Mouse (Mus musculus) embryonic facial prominence, embryonic 12.5 days (tissue): Measurements from ENCODE around the gene Wnt10b. TPM values are rescaled to one million over a fixed set of nuclear protein-coding genes. Genes with fewer than 3 reads are reported as not detected.

Source experiments
- ATAC-seq: fragments of 200-750 bp; cut with Nextera tagmentation; 2 replicates; pipeline ENCODE4 v1.8.0; 2017; ENCODE audit not compliant: insufficient number of reproducible peaks, insufficient read depth, low FRiP score, low TSS enrichment
- H3K27ac ChIP-seq: fragments of 300-500 bp; sonication (generic); 2 replicates; pipeline ENCODE4 v1.5.1; 2016; ENCODE audit warnings: mild to moderate bottlenecking
- H3K27me3 ChIP-seq: fragments of 300-500 bp; sonication (generic); 2 replicates; pipeline ENCODE4 v1.6.1; 2016; ENCODE audit warnings: mild to moderate bottlenecking, moderate library complexity
- H3K36me3 ChIP-seq: fragments of 300-500 bp; sonication (generic); 2 replicates; pipeline ENCODE4 v1.6.1; 2016; ENCODE audit warnings: mild to moderate bottlenecking
- H3K4me1 ChIP-seq: fragments of 300-500 bp; sonication (generic); 2 replicates; pipeline ENCODE4 v1.6.1; 2016
- H3K4me2 ChIP-seq: fragments of 300-500 bp; sonication (generic); replicated peaks from 2 replicates; pipeline ENCODE4 v1.6.1; 2016; ENCODE audit warnings: mild to moderate bottlenecking, moderate library complexity
- H3K4me3 ChIP-seq: fragments of 300-500 bp; sonication (generic); 2 replicates; pipeline ENCODE4 v1.5.1; 2016; ENCODE audit warnings: mild to moderate bottlenecking
- H3K9ac ChIP-seq: fragments of 300-500 bp; sonication (generic); 2 replicates; pipeline ENCODE4 v1.6.1; 2016; ENCODE audit warnings: mild to moderate bottlenecking, moderate library complexity
- H3K9me3 ChIP-seq: fragments of 300-500 bp; sonication (generic); 2 replicates; pipeline ENCODE4 v1.6.1; 2016; ENCODE audit warnings: mild to moderate bottlenecking, moderate library complexity
- WGBS: fragments of 180-500 bp; shearing (Covaris S2); methylation state at CpG from one replicate; pipeline ENCODE4 v1.1.7; 2016; 5-methylcytosine and 5-hydroxymethylcytosine counted together
- polyA plus RNA-seq: library from polyadenylated mRNA; unstranded; fragments of >200 nt; fragmentation: Nextera tagmentation; extraction: Ambion mirVana; gene quantifications from 2 replicates; pipeline ENCODE4 v1.2.1, GENCODE M21; 2016

Gene Wnt10b
- polyA plus RNA-seq, 1 experiment from 2014 or later: 1.7 TPM

DNA sequence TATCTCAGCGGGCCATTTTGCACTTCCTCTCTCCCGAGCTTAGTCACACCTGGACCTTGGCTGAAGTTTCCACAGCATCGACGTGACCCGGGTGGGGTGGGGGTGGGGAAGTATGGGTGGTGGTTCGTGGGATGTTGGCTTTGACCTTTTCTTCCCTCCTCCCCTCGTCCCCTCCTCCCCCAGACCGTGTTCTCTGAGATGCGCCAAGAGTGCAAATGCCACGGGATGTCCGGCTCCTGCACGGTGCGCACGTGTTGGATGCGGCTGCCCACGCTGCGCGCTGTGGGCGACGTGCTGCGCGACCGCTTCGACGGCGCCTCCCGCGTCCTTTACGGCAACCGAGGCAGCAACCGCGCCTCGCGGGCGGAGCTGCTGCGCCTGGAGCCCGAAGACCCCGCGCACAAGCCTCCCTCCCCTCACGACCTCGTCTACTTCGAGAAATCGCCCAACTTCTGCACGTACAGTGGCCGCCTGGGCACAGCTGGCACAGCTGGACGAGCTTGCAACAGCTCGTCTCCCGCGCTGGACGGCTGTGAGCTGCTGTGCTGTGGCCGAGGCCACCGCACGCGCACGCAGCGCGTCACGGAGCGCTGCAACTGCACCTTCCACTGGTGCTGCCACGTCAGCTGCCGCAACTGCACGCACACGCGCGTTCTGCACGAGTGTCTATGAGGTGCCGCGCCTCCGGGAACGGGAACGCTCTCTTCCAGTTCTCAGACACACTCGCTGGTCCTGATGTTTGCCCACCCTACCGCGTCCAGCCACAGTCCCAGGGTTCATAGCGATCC, 14.5 kb upstream of the Wnt10b start:
- Histone ChIP-seq H3K4me2 (peak overlapping the region; percentile 45), H3K4me3 (peak overlapping the region; percentile 30), H3K27me3 (peaks cover 100% of the 10 kb centered on the region), H3K9me3 (no peaks in the 10 kb centered on the region), H3K27ac (no peak overlapping the region), H3K36me3 (no peaks in the 10 kb centered on the region), H3K9ac (no peak overlapping the region), H3K4me1 (peaks cover 20% of the 10 kb centered on the region)
- no peak for ATAC-seq
- WGBS: 3% methylated on average over 75 of the region's 75 CpGs

DNA sequence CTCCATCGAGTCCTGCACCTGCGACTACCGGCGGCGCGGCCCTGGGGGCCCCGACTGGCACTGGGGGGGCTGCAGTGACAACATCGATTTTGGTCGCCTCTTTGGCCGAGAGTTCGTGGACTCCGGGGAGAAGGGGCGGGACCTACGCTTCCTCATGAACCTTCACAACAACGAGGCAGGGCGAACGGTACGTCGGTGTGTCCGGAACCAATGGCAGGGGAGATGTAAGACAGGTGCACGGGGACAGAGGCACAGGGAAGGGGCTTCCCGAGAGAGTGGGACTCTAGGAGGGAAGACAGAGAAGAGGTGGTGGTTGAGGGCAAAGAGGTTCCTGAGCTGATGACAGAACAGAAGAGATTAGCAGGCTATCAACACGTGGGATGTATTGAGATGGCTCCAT, 13.8 kb upstream of the Wnt10b start:
- no peak for ATAC-seq
- Histone ChIP-seq H3K4me2 (no peak overlapping the region; the same call in 1 of the 2 replicates), H3K9me3 (no peaks in the 10 kb centered on the region), H3K27ac (no peak overlapping the region), H3K4me3 (0 out of 2 replicates have a peak overlapping the region, but pooled peaks have one; percentile 14), H3K4me1 (peaks cover 20% of the 10 kb centered on the region), H3K9ac (no peak overlapping the region), H3K36me3 (no peaks in the 10 kb centered on the region), H3K27me3 (peaks cover 96% of the 10 kb centered on the region)
- WGBS: 1% methylated on average over 23 of the region's 23 CpGs

DNA sequence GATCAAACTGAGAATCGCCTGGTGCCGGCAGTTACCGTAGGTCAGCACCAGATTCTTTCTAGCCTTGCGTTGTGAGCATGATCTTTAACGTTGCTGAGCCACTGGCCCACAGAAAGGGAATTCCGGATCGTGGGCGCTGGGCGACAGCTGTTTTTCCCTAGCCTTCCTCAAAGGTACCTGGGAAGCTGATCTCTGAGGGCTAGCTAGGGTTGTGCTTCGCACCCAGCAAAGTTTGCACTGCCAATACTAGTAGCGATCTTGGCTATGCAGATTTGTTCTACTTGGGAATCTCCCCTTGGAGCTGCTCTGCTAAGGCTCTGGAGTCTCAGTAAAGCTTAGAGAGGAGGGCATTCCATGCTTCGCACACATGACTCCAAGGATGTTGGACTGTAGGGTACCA, 13.3 kb upstream of the Wnt10b start:
- Histone ChIP-seq H3K4me3 (peak overlapping the region; percentile 14; the same call in 1 of the 2 replicates), H3K9ac (no peak overlapping the region), H3K36me3 (no peaks in the 10 kb centered on the region), H3K4me1 (peaks cover 20% of the 10 kb centered on the region), H3K27me3 (peaks cover 93% of the 10 kb centered on the region), H3K4me2 (peak overlapping the region; percentile 16), H3K9me3 (no peaks in the 10 kb centered on the region), H3K27ac (no peak overlapping the region)
- ATAC-seq: no peak
- under 1% methylated on average over 12 of the region's 12 CpGs for WGBS

DNA sequence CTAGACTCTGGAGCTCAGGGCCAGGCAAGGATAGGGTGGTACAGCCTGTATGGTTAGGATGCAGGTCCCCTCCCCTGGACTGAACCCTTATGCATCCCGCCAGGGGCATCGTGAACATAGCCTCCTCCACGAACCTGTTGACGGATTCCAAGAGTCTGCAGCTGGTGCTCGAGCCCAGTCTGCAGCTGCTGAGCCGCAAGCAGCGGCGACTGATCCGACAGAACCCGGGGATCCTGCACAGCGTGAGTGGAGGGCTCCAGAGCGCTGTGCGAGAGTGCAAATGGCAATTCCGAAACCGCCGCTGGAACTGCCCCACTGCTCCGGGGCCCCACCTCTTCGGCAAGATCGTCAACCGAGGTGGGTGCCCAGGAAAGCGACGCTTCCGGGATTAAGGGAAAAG, 12.8 kb upstream of the Wnt10b start:
- WGBS: under 1% methylated on average over 23 of the region's 23 CpGs
- peak overlapping the region; percentile 16 for H3K4me2 ChIP-seq
- H3K9ac ChIP-seq: no peak overlapping the region

DNA sequence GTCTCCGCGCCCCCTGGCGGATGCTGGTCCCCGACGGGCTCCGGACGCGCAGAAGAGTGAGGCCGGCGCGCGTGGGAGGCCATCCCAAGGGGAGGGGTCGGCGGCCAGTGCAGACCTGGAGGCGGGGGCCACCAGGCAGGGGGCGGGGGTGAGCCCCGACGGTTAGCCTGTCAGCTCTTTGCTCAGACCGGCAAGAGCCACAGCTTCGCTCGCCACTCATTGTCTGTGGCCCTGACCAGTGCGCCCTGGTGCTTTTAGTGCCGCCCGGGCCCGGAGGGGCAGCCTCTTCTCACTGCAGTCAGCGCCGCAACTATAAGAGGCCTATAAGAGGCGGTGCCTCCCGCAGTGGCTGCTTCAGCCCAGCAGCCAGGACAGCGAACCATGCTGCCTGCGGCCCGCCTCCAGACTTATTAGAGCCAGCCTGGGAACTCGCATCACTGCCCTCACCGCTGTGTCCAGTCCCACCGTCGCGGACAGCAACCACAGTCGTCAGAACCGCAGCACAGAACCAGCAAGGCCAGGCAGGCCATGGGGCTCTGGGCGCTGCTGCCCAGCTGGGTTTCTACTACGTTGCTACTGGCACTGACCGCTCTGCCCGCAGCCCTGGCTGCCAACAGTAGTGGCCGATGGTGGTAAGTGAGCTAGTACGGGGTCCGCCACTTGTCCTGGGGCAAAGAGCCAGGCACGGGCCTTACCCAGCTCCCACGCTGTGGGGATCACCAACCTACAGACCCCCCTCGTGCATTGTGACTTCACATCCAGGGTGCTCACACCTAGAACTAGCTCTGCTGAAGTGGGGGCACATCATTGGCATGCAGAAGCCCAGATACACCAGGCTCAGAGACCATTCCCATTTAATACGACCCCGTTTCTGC, 11.9 kb upstream of the Wnt10b start, which contains the start of gene Wnt1:
Gene Wnt1 (plus strand): TSS at position 197 of the 875 bp plus-strand sequence.
- H3K9ac ChIP-seq: no peak within 1 kb of the TSS
- H3K27ac ChIP-seq: no peak within 1 kb of the TSS
- peak within 1 kb of the TSS; percentile 16; the same call in 1 of the 2 replicates for H3K4me2 ChIP-seq
- peaks cover 85% of the 10 kb centered on the region for H3K27me3 ChIP-seq
- H3K4me1 ChIP-seq: peaks cover 20% of the 10 kb centered on the region
- 2% methylated on average over 50 of the region's 51 CpGs for WGBS
- ATAC-seq: no peak
- no peaks in the 10 kb centered on the region for H3K9me3 ChIP-seq
- no peaks in the 10 kb centered on the region for H3K36me3 ChIP-seq
- 0 out of 2 replicates have a peak within 1 kb of the TSS, but pooled peaks have one; percentile 10 for H3K4me3 ChIP-seq

More for the DNA sequence above, 12.8 kb upstream of the Wnt10b start:
- Histone ChIP-seq H3K27me3 (peaks cover 88% of the 10 kb centered on the region), H3K27ac (no peak overlapping the region), H3K9me3 (no peaks in the 10 kb centered on the region), H3K4me3 (peak overlapping the region; percentile 10; the same call in 1 of the 2 replicates), H3K36me3 (no peaks in the 10 kb centered on the region), H3K4me1 (peaks cover 20% of the 10 kb centered on the region)
- ATAC-seq: no peak

DNA sequence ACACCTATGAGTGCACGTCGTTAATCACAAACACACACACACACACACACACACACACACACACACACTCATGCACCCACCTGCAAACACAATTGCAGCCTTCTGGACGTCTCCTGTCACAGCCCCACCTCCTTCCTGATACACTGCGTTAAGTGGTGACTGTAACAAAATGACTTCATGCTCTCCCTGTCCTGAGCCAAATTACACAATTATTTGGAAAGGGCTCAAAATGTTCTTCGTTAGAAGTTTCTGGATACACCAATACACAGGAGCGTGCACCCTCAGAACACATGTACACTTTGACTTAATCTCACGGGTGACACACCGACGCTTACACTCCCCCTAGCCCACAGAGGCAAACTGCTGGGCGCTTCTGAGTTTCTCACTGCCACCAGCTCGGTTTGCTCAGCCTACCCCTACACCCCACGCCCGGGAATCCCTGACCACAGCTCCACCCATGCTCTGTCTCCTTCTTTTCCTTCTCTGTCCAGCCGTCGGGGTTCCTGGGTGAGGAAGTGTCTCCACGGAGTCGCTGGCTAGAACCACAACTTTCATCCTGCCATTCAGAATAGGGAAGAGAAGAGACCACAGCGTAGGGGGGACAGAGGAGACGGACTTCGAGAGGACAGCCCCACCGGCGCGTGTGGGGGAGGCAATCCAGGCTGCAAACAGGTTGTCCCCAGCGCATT, 11.2 kb upstream of the Wnt10b start:
- Histone ChIP-seq H3K4me1 (peaks cover 20% of the 10 kb centered on the region), H3K27me3 (peaks cover 80% of the 10 kb centered on the region), H3K4me3 (no peak overlapping the region), H3K9me3 (no peaks in the 10 kb centered on the region), H3K27ac (no peak overlapping the region), H3K9ac (no peak overlapping the region), H3K36me3 (no peaks in the 10 kb centered on the region), H3K4me2 (no peak overlapping the region)
- no peak for ATAC-seq
- 10% methylated on average over 24 of the region's 24 CpGs for WGBS

DNA sequence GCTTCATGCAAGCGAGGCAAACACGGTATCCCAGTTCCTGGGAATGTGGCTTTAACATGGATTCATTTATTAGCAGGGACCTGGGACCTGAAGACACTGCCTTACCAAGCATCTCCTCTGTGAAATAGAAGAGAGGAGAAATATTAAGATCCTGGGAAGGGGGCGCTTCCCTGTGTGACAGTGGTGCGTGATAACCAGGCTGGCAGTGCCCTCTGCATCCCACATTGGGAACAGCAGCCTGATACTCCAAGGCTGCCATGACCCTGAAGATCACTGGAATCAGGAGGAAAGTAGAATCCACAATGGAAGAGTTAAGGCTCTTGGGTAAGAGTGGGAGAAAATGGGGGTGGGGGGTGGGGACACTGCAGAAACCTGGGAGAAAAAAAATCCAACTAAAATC, 10.0 kb upstream of the Wnt10b start:
- WGBS: 37% methylated on average over 4 of the region's 4 CpGs
- Histone ChIP-seq H3K9me3 (no peaks in the 10 kb centered on the region), H3K27me3 (peaks cover 70% of the 10 kb centered on the region), H3K9ac (no peak overlapping the region), H3K36me3 (no peaks in the 10 kb centered on the region), H3K4me3 (no peak overlapping the region), H3K4me2 (no peak overlapping the region), H3K27ac (no peak overlapping the region), H3K4me1 (peaks cover 20% of the 10 kb centered on the region)
- no peak for ATAC-seq

DNA sequence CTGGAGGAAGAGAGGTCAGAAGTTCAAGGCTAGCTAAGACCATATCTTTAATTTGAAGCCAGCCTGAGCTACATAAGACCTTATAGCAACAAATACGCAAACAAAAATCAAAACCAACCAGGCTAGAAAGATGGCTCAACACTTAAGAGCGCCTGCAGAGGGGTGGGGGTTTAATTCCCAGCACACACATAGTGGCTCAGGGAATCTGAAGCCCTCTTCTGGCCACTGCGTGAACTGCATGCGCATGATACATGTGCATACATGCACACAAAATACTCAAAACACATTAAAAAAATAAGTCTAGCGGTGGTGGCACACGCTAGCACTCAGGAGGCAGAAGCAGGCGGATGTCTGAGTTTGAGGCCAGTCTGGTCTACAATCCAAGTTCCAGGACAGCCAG, 7.8 kb upstream of the Wnt10b start:
- peaks cover 7% of the 10 kb centered on the region; the same call in 1 of the 2 replicates for H3K4me1 ChIP-seq
- no peak overlapping the region for H3K4me3 ChIP-seq
- no peak overlapping the region for H3K4me2 ChIP-seq
- no peak for ATAC-seq
- H3K27me3 ChIP-seq: peaks cover 68% of the 10 kb centered on the region
- no peak overlapping the region for H3K27ac ChIP-seq
- WGBS: 43% methylated on average over 7 of the region's 7 CpGs
- H3K36me3 ChIP-seq: no peaks in the 10 kb centered on the region
- H3K9ac ChIP-seq: no peak overlapping the region
- H3K9me3 ChIP-seq: no peaks in the 10 kb centered on the region

DNA sequence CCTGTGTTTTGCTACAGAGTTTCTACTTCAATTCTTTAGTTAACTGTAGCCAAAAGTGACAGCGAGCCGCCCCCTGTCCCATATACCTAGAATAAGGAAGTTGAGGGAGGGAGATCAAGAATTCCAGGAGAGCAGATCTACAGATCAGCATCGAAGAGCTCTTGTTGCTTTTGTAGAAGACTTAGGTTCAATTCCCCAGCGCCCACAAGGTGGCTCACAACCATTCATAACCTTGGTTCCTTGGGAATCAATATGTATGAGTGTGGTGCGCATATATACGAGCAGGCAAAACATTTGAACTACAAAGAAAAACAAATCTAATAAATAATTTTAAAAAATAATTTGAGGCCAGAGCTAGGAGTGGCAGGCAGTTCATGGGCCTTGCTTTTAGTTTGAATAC, 3.2 kb upstream of the Wnt10b start:
- Histone ChIP-seq H3K9me3 (no peaks in the 10 kb centered on the region), H3K36me3 (no peaks in the 10 kb centered on the region), H3K27ac (no peak overlapping the region), H3K9ac (no peak overlapping the region), H3K27me3 (peaks cover 76% of the 10 kb centered on the region), H3K4me2 (no peak overlapping the region), H3K4me1 (peaks cover 23% of the 10 kb centered on the region), H3K4me3 (no peak overlapping the region)
- no peak for ATAC-seq
- WGBS: 33% methylated on average over 6 of the region's 6 CpGs

DNA sequence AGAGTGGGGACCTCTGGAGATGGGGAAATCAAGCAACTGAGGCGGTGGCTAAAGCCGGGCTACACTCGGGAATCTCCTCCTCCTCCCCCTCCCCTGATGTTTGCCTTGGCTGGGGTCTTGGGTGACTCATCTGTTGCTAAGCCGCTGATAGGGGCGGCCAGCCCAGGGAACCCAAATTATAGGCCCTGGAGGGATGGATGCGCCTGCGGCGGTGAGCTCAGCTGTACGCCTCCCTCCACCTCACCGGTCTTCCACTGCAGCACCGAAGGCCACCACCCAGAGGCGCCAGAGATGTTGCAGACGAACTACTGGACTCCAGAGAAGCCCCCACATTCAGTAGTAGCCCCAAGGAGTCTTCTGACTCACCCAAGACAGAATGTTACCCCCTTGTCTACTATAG, 2.6 kb upstream of the Wnt10b start:
- H3K27ac ChIP-seq: no peak overlapping the region

DNA sequence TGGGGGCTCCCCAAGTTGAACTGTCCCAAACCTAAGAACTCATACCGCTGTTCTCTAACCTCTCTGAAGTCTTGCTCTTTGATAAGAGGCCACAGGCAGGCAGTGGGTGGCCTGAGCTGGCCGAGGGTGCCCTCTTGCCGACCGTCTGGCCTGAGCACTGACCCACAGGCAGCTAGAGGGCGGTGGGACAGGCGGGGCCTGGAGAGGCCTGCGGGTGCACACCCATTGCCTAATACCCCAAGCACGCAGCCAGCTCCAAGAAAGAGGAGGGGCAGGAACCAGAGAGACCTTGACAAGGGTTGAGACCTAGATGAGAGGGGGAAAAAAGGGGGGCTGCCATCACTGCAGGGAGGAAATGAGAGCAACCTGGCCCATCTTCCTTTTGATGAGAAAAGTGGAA, 2.1 kb upstream of the Wnt10b start:
- H3K9ac ChIP-seq: no peak overlapping the region
- H3K4me2 ChIP-seq: no peak overlapping the region
- H3K9me3 ChIP-seq: no peaks in the 10 kb centered on the region
- H3K27ac ChIP-seq: no peak overlapping the region
- H3K36me3 ChIP-seq: no peaks in the 10 kb centered on the region
- under 1% methylated on average over 8 of the region's 8 CpGs for WGBS
- peaks cover 83% of the 10 kb centered on the region for H3K27me3 ChIP-seq
- ATAC-seq: no peak
- H3K4me3 ChIP-seq: no peak overlapping the region
- H3K4me1 ChIP-seq: peaks cover 28% of the 10 kb centered on the region

More for the DNA sequence above, 2.6 kb upstream of the Wnt10b start:
- H3K36me3 ChIP-seq: no peaks in the 10 kb centered on the region
- H3K4me3 ChIP-seq: no peak overlapping the region
- H3K9me3 ChIP-seq: no peaks in the 10 kb centered on the region
- no peak overlapping the region for H3K9ac ChIP-seq
- H3K4me1 ChIP-seq: peaks cover 28% of the 10 kb centered on the region
- ATAC-seq: no peak
- WGBS: under 1% methylated on average over 13 of the region's 13 CpGs
- H3K27me3 ChIP-seq: peaks cover 80% of the 10 kb centered on the region
- H3K4me2 ChIP-seq: no peak overlapping the region
